Mouse (Mus musculus): Measurements from ENCODE around the gene Fibp.
A peak's percentile ranks its signal among the peaks of the same experiment; 100 is the strongest.

The Fibp gene

GRCm38 (mm10) chr19:5460465-5460911 lies at the start of gene Fibp:
TSS of gene Fibp (plus strand) at chr19:5460615.
- peak; percentile 86 for DNase-seq (ENCODE audit: low spot score)

- no peak for DNase-seq (ENCODE audit: low spot score)
Measured at GRCm38 (mm10) chr19:5410641-5411040, 49.8 kb upstream of the Fibp start.

GRCm38 (mm10) chr19:5411961-5412360 lies 48.5 kb upstream of the Fibp start:
- DNase-seq (ENCODE audit: low spot score) = no peak

- DNase-seq (ENCODE audit: low spot score) = no peak
Measured at GRCm38 (mm10) chr19:5413840-5414239, 46.6 kb upstream of the Fibp start.

- DNase-seq (ENCODE audit: low spot score) = peak; percentile 36
Measured at GRCm38 (mm10) chr19:5414534-5414957, 45.9 kb upstream of the Fibp start.

GRCm38 (mm10) chr19:5418750-5419466 lies 41.5 kb upstream of the Fibp start:
- DNase-seq (ENCODE audit: low spot score) = no peak

GRCm38 (mm10) chr19:5419630-5420029 lies 40.8 kb upstream of the Fibp start:
- DNase-seq (ENCODE audit: low spot score) = no peak

GRCm38 (mm10) chr19:5420579-5420978 lies 39.8 kb upstream of the Fibp start:
- DNase-seq (ENCODE audit: low spot score) = no peak

GRCm38 (mm10) chr19:5421784-5422183 lies 38.6 kb upstream of the Fibp start:
- no peak for DNase-seq (ENCODE audit: low spot score)

GRCm38 (mm10) chr19:5422267-5422666 lies 38.1 kb upstream of the Fibp start:
- no peak for DNase-seq (ENCODE audit: low spot score)

GRCm38 (mm10) chr19:5422895-5423443 lies 37.4 kb upstream of the Fibp start:
- DNase-seq (ENCODE audit: low spot score) = no peak

- DNase-seq (ENCODE audit: low spot score) = no peak
Measured at GRCm38 (mm10) chr19:5423561-5423960, 36.9 kb upstream of the Fibp start.

GRCm38 (mm10) chr19:5424092-5424781 lies 36.2 kb upstream of the Fibp start:
- DNase-seq (ENCODE audit: low spot score) = peak; percentile 66

GRCm38 (mm10) chr19:5424782-5425741 lies 35.4 kb upstream of the Fibp start, which contains the start of the genes Drap1 and AI837181:
TSS of gene Drap1 (minus strand) at chr19:5424979.
TSS of gene AI837181 (plus strand) at chr19:5425144.
- DNase-seq (ENCODE audit: low spot score) = peak; percentile 94

- DNase-seq (ENCODE audit: low spot score) = no peak
Measured at GRCm38 (mm10) chr19:5425906-5426565, 34.4 kb upstream of the Fibp start.

GRCm38 (mm10) chr19:5426640-5427290 lies 33.6 kb upstream of the Fibp start:
- DNase-seq (ENCODE audit: low spot score) = no peak

GRCm38 (mm10) chr19:5428083-5428482 lies 32.3 kb upstream of the Fibp start:
- no peak for DNase-seq (ENCODE audit: low spot score)

- DNase-seq (ENCODE audit: low spot score) = no peak
Measured at GRCm38 (mm10) chr19:5429219-5429618, 31.2 kb upstream of the Fibp start.

GRCm38 (mm10) chr19:5429806-5430205 lies 30.6 kb upstream of the Fibp start:
- no peak for DNase-seq (ENCODE audit: low spot score)

- no peak for DNase-seq (ENCODE audit: low spot score)
Measured at GRCm38 (mm10) chr19:5430408-5430807, 30.0 kb upstream of the Fibp start.

Measured in layer of hippocampus, adult 11-12 months (tissue).